Mouse (Mus musculus): Measurements from ENCODE around the gene Nhsl2. TPM values are rescaled to one million over a fixed set of nuclear protein-coding genes. Genes with fewer than 3 reads are reported as not detected.

Nhsl2 gene
- total RNA-seq, 2 experiments from 2014 or later = 6.2 to 7.8 TPM

Small RNA genes within 50 kb of the gene (microRNA-seq; reads per million reads assigned to microRNA genes)
- gene Gm27843 = 0 reads per million in 2 experiments

Other genes with a start within 250 kb of the Nhsl2 start
- gene Ogt, start 209.3 kb upstream of the Nhsl2 start, total RNA-seq (2021) = 10 to 100 TPM; 80.1 to 89.4 TPM
- not detected for gene Cxcr3, start 115.1 kb upstream of the Nhsl2 start, total RNA-seq (2021)
- not detected for gene Gm4779, start 55.0 kb upstream of the Nhsl2 start, total RNA-seq (2021)
- gene 8030474K03Rik, start 54.7 kb upstream of the Nhsl2 start, total RNA-seq (2021) = not detected
- 1 to 10 TPM; 1.6 to 2.7 TPM for gene Rtl5, start 221.9 kb downstream of the Nhsl2 start, total RNA-seq (2021)

Data from heart, postnatal 14 days (tissue).